Mouse (Mus musculus) adrenal gland, adult 8-10 months (tissue): ENCODE measurements around the gene Kremen1. TPM values are rescaled to one million over a fixed set of nuclear protein-coding genes. Genes with fewer than 3 reads are reported as not detected.

Experiments
- DNase-seq: peaks from one replicate; pipeline ENCODE4 v3.0.0; 2022
- total RNA-seq, 4 experiments: library from RNA; stranded (reverse); gene quantifications; 2 replicates each; pipeline ENCODE4 v1.2.4; 2022

Kremen1 gene
- total RNA-seq: 10 to 100 TPM; 20.9 to 30.7 (median 26.3) TPM

GRCm38 (mm10) chr11:5261508-5262392, at the start of gene Kremen1:
TSS of gene Kremen1 (minus strand) at chr11:5261558.
- DNase-seq: peak; percentile 88

- DNase-seq: no peak
These were observed 45.9 kb upstream of the Kremen1 start for GRCm38 (mm10) chr11:5307024-5307905.

GRCm38 (mm10) chr11:5306017-5306416, 44.7 kb upstream of the Kremen1 start:
- DNase-seq: no peak

DNA sequence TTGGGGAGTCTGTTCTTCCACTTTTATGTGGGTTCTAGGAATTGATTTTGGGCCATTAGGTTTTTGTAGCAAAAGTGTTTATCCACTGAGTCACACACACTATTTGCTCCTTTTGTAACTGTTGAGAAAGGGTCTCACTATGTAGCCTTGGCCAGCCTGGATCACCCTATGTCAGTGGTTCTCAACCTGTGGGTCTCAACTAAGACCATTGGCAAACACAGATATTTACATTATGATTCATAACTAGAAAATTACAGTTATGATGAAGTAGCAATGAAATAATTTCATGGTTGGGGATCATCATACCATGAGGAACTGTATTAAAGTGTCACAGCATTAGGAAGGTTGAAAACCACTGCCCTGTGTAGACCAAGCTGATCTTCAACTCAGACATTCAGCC, 43.2 kb upstream of the Kremen1 start:
- no peak for DNase-seq

GRCm38 (mm10) chr11:5298007-5298372, 36.6 kb upstream of the Kremen1 start:
- no peak for DNase-seq

DNA sequence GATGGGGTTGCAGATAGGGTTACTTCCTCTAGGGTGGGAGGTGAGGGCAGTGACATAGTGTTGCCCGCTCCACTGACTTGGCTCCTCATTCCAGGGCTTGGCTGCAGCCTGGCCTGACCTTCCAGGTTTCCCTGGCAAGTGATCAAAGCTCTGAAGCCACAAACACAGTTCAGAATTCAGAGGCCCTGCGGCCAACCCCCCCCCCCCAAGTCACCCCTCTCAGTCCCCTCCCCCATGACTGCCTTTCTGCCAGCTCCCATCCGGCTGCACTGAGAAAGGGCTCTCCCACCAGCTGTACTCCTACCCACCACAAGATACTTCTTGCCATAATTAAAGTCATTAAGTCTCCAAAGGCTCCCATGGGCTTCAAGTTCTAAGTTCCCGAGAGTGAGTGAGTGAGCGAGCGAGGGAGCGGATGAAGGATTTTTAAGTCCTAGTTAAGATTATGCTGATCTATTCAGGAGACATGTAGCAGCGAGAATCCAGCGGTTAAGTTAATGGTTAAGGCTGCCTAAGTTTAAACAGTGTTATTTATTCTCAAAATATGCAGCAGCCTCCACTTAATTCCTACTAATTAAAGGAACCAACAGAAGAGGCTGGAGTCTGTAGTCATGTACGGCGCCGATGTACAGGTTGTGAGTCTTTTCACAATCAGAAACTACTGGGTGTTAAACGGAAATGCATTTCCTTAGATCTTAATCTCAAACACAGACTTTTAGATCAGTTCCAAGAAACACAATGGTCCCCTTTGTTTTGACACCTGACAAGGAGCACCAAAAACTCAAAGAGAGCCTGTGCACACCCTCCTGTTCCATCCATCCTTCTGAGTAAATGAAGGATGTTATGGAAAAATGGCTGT, 36.0 kb upstream of the Kremen1 start:
- DNase-seq: peak; percentile 76

- DNase-seq: no peak
These were observed 35.3 kb upstream of the Kremen1 start for GRCm38 (mm10) chr11:5296576-5297115.

DNA sequence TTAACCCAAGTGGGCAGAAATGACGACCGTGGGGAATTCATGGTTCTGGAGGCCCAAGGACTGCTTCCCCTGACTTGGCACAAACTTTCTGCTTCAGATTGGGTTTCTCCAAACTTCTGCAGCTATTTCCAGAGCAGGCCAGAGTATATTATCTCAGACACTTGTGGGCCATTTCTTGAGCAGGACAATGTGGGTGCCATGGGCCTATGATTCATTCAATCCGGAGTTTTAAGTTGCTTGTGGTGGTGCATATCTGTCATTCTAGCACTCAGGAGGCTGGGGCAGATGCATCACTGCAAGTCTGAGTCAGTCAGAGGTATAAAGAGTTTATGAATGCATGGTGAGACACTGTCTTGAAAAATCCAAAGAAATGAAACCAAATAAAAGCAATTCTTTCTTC, 33.4 kb upstream of the Kremen1 start:
- no peak for DNase-seq

GRCm38 (mm10) chr11:5290691-5291090, 29.3 kb upstream of the Kremen1 start:
- DNase-seq: peak; percentile 38

DNA sequence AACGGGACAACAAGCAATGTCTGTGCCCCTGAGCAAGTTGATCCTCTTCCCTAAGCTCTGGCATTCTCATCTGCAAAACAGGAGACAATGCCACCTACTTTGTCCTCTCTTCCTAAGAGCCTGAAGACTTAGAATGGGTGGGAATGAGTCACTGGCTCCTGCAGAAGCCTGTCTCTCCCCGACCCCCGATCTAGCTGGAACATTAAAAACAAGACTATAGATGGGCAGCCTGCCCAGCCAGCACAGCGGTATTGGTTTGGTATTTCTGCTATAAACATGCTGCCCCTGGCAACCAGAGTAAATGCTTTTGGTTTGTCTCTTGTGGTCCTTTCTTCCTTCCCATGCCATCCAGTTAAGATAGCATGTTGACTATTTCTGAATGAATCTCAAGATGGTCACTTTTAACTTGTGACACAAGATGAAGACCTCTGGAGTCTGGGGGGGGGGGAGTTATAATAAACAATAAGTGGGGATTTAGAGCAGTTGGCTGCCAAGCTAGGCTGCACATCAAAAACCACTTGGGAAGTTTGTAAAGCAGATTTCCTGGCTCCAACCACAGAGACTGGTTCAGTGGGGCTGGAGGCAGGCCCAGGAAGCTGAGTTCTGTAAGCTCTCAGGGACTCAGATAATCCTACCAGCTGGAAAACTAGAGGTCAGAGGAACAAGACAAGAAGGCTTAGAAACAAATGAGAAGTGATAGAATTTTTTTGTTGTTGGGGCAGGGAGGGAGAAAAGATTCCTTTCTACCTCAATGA, 28.6 kb upstream of the Kremen1 start:
- DNase-seq: no peak

- no peak for DNase-seq
These were observed 22.6 kb upstream of the Kremen1 start for GRCm38 (mm10) chr11:5283987-5284386.

DNA sequence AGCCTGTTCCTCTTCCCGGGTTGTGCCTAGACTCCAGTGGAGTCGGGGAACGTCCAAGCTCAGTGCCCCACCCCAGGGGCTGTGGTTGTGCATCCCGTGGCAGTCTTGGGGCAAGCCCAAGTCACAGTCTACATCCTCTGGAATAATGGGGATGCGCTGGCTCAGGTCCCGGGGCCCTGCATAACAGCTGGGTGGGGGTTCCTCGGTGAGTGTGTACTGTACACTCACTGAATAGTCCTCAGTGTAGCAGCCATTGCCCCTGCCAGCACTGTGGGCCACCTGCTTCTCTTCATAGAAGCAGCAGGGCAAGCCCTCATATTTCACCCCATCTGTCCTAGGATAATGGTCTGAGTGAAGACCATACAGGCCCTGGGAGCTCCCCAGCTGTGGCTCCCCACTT, 19.6 kb upstream of the Kremen1 start:
- DNase-seq: no peak

DNA sequence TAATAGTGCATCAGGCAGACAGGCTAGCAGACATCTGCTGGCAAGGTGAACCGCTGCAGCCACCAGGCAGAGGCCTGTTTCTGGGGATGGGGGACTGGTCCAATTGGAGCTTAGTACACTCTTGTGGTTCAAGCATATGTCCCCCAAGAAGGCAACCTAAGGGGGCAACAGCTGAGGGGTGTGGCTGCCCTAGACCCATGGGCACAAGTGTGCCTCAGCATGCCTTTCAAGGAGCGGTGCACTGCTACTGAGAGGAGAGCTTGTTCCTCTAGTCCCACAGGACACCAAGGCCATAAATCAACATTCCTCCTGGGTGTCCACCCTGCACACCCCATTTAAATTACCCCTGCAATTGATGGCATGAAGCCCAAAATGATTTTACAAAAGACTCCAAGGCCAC, 17.1 kb upstream of the Kremen1 start:
- DNase-seq: no peak

- DNase-seq: no peak
These were observed 16.1 kb upstream of the Kremen1 start for GRCm38 (mm10) chr11:5277307-5277971.

DNA sequence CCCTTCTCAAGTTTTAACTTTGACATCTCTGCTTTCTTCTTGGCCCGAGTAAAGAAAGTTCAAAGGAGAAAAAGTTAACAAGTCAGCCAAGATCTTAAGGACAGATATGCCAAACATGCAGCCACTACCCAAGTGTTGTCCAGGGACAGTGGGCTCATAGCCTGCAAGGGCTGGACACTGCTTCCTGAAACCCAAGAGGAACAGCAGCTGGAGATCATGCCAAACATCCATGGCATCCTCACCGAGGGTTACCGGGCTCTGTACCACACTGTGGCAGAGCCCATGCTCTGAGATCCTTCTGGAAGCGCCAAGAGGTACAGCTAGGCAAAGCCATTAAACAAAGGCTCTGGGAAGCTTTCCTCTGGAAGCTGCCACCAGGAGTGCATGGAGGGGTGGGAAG, 13.9 kb upstream of the Kremen1 start:
- DNase-seq: no peak

DNA sequence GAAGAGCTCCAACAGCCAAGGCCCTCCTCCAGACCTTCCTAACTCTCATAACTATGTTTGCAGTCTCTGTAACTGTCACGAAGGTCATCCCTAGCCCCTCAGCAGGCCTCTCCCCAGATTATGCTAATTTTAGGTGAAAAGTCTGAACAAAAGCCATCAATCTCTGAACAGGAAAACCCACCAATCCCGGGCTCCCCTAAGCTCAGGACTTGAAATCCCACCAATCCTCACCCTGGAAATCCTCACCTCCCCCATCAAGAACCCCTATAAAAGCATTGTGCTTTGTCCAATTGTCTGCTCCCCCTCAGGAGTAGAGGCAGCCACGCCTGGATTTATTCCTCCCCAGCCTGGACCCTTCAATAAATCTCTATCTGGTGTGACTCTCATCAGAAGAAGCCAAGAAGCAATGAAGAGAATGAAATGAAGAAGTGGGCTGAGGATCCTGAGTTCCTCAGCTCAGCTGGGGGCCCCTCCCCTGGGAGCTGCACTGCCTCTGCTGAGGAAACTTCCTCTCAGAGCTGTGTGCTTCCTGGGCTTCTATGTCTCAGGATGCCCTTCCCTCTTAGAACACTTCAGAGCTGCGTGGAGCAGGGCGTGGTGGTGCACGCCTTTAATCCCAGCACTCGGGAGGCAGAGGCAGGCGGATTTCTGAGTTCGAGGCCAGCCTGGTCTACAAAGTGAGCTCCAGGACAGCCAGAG, 11.3 kb upstream of the Kremen1 start:
- DNase-seq: no peak

- no peak for DNase-seq
These were observed 10.7 kb upstream of the Kremen1 start for GRCm38 (mm10) chr11:5272066-5272360.

DNA sequence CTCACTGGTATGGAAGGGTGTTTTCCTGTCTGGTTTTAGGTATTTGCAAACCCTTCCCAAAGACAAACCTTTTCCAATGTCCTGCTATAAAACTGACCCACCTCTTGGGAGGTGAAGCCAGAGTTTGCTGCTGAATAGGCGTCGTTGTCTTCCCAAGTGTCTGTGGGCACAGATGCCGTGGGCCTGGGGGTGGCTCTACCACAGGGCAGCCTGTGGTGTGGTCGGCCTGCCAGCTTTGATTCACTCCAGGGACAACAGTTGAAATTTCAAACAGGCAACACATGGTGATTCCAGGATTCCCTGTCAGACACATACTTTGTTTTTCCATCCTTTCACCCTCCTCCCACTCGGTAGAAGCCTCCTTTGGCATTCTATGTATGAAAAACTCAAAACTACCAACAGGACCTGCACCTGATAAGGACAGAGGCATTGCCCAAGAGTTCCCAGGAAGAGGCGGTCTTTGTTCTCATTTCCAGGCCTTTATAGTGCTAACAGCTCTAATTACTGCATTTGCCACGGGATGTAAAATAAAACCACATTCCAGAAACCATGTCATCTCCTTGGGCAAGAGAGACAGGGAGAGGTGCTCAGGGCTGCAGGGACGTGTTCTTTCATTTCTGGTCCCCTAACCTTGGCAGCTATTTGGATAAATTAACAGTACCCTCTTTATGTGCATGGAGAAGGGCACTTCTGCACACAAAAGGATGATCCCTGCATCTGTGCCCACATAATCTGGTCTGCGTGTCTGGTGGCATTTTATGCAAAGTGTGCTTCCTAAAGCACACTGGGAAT, 10.1 kb upstream of the Kremen1 start:
- no peak for DNase-seq

GRCm38 (mm10) chr11:5269846-5270461, 8.6 kb upstream of the Kremen1 start:
- no peak for DNase-seq
